Mouse (Mus musculus): Measurements from ENCODE around the gene Tmbim1. TPM values are rescaled to one million over a fixed set of nuclear protein-coding genes. Genes with fewer than 3 reads are reported as not detected.

The Tmbim1 gene
- polyA plus RNA-seq, 1 experiment: 69.2 TPM

- Histone ChIP-seq H3K27me3 (ENCODE audit: control insufficient read depth, insufficient read depth, low read length) (no peaks in the 10 kb centered on the region), H3K4me3 (ENCODE audit: control insufficient read depth, insufficient read depth, low read length) (no peak overlapping the region), H3K36me3 (ENCODE audit: control insufficient read depth, insufficient read depth, low read length) (no peaks in the 10 kb centered on the region), H3K4me1 (replicated peaks; ENCODE audit: control insufficient read depth, insufficient read depth, low read length) (peaks cover 11% of the 10 kb centered on the region), H3K27ac (ENCODE audit: control insufficient read depth, insufficient read depth, low read length) (no peak overlapping the region)
- no peak for DNase-seq
- 95% methylated on average over 3 of the region's 3 CpGs for WGBS
- TF ChIP-seq POLR2A (IDR thresholded peaks at IDR 0.05; ENCODE audit: control insufficient read depth, extremely low read depth, insufficient read depth, low read length, poor library complexity) (no peak), CTCF (IDR thresholded peaks at IDR 0.05; ENCODE audit: borderline replicate concordance, control insufficient read depth, extremely low read depth, insufficient read depth, low read length, poor library complexity) (no peak)
These were observed 31.9 kb upstream of the Tmbim1 start for GRCm38 (mm10) chr1:74337241-74337771.

- peaks cover 22% of the 10 kb centered on the region for H3K4me1 ChIP-seq (replicated peaks; ENCODE audit: control insufficient read depth, insufficient read depth, low read length)
- TF ChIP-seq POLR2A (IDR thresholded peaks at IDR 0.05; ENCODE audit: control insufficient read depth, extremely low read depth, insufficient read depth, low read length, poor library complexity) (no peak), CTCF (IDR thresholded peaks at IDR 0.05; ENCODE audit: borderline replicate concordance, control insufficient read depth, extremely low read depth, insufficient read depth, low read length, poor library complexity) (no peak)
- 87% methylated on average over 6 of the region's 6 CpGs for WGBS
- no peak for DNase-seq
- H3K27ac ChIP-seq (ENCODE audit: control insufficient read depth, insufficient read depth, low read length): no peak overlapping the region
- no peaks in the 10 kb centered on the region for H3K36me3 ChIP-seq (ENCODE audit: control insufficient read depth, insufficient read depth, low read length)
- no peaks in the 10 kb centered on the region for H3K27me3 ChIP-seq (ENCODE audit: control insufficient read depth, insufficient read depth, low read length)
- no peak overlapping the region for H3K4me3 ChIP-seq (ENCODE audit: control insufficient read depth, insufficient read depth, low read length)
These were observed 30.2 kb upstream of the Tmbim1 start for GRCm38 (mm10) chr1:74335436-74336170.

- Histone ChIP-seq H3K36me3 (ENCODE audit: control insufficient read depth, insufficient read depth, low read length) (no peaks in the 10 kb centered on the region), H3K27ac (ENCODE audit: control insufficient read depth, insufficient read depth, low read length) (no peak overlapping the region), H3K27me3 (ENCODE audit: control insufficient read depth, insufficient read depth, low read length) (no peaks in the 10 kb centered on the region), H3K4me3 (ENCODE audit: control insufficient read depth, insufficient read depth, low read length) (no peak overlapping the region), H3K4me1 (replicated peaks; ENCODE audit: control insufficient read depth, insufficient read depth, low read length) (peaks cover 26% of the 10 kb centered on the region)
- no peak for TF ChIP-seq POLR2A (IDR thresholded peaks at IDR 0.05; ENCODE audit: control insufficient read depth, extremely low read depth, insufficient read depth, low read length, poor library complexity)
- TF ChIP-seq CTCF (IDR thresholded peaks at IDR 0.05; ENCODE audit: borderline replicate concordance, control insufficient read depth, extremely low read depth, insufficient read depth, low read length, poor library complexity): no peak
- DNase-seq: no peak
- WGBS: 90% methylated on average over 4 of the region's 4 CpGs
These were observed 29.6 kb upstream of the Tmbim1 start for GRCm38 (mm10) chr1:74335033-74335432.

- Histone ChIP-seq H3K4me3 (ENCODE audit: control insufficient read depth, insufficient read depth, low read length) (no peak overlapping the region), H3K4me1 (replicated peaks; ENCODE audit: control insufficient read depth, insufficient read depth, low read length) (peaks cover 26% of the 10 kb centered on the region)
These were observed 29.2 kb upstream of the Tmbim1 start for GRCm38 (mm10) chr1:74334607-74335006.

DNA sequence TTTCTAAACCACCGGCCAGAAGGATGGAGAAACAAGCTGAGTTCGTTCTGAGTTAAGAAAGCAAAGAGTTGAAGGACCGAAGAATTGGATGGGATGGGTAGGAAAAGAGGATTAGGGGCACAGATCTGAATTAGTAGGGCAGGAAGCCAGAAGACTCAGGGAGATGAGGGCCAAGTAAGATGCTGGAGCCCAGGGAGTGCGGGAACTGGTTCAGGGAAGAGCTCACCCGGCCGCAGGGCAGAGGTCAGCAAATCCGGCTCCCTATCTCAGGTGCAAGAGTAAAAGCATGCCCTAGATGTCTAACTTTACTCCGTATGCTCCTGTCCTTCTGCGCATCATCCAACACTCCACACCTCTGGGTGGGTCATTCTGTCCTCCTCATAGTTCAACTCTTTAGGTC is 27.5 kb upstream of the Tmbim1 start:
- H3K27ac ChIP-seq (ENCODE audit: control insufficient read depth, insufficient read depth, low read length): no peak overlapping the region
- peak; percentile 11 for DNase-seq
- no peaks in the 10 kb centered on the region for H3K27me3 ChIP-seq (ENCODE audit: control insufficient read depth, insufficient read depth, low read length)
- peaks cover 26% of the 10 kb centered on the region for H3K4me1 ChIP-seq (replicated peaks; ENCODE audit: control insufficient read depth, insufficient read depth, low read length)
- WGBS: 15% methylated on average over 9 of the region's 9 CpGs
- H3K36me3 ChIP-seq (ENCODE audit: control insufficient read depth, insufficient read depth, low read length): no peaks in the 10 kb centered on the region
- H3K4me3 ChIP-seq (ENCODE audit: control insufficient read depth, insufficient read depth, low read length): peak overlapping the region; percentile 50
- TF ChIP-seq CTCF (IDR thresholded peaks at IDR 0.05; ENCODE audit: borderline replicate concordance, control insufficient read depth, extremely low read depth, insufficient read depth, low read length, poor library complexity) (no peak), POLR2A (IDR thresholded peaks at IDR 0.05; ENCODE audit: control insufficient read depth, extremely low read depth, insufficient read depth, low read length, poor library complexity) (no peak)

More at GRCm38 (mm10) chr1:74334607-74335006, 29.2 kb upstream of the Tmbim1 start:
- WGBS: 93% methylated on average over 3 of the region's 3 CpGs
- no peak overlapping the region for H3K27ac ChIP-seq (ENCODE audit: control insufficient read depth, insufficient read depth, low read length)
- no peak for TF ChIP-seq POLR2A (IDR thresholded peaks at IDR 0.05; ENCODE audit: control insufficient read depth, extremely low read depth, insufficient read depth, low read length, poor library complexity)
- TF ChIP-seq CTCF (IDR thresholded peaks at IDR 0.05; ENCODE audit: borderline replicate concordance, control insufficient read depth, extremely low read depth, insufficient read depth, low read length, poor library complexity): no peak
- DNase-seq: no peak
- H3K27me3 ChIP-seq (ENCODE audit: control insufficient read depth, insufficient read depth, low read length): no peaks in the 10 kb centered on the region
- no peaks in the 10 kb centered on the region for H3K36me3 ChIP-seq (ENCODE audit: control insufficient read depth, insufficient read depth, low read length)

DNA sequence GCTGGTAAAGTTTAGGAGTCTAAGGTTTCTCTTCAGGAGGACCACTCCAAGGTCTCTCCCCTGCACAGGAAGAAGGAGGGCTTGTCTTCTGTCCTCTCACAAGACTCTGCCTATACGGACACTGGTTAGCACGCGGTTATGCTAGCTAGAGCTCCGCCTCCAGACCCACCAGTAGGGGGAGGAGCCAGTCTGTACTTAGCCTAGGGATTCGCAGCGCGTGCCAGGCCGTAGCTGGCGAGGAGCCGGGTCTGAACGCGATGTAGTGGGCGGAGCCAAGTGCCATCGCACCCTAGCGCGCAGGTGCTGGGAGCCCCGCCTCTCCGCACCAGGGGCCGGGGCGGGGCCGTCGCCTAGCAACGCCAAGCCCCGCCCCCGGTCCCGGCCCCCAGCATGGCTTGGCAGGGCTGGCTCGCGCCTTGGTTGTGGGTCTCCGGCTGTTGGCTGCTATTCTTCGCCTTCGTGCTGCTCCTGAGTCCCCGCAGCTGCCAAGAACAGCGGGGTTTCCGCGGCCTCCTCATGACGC is 26.9 kb upstream of the Tmbim1 start:
- Histone ChIP-seq H3K36me3 (ENCODE audit: control insufficient read depth, insufficient read depth, low read length) (no peaks in the 10 kb centered on the region), H3K27me3 (ENCODE audit: control insufficient read depth, insufficient read depth, low read length) (no peaks in the 10 kb centered on the region), H3K27ac (ENCODE audit: control insufficient read depth, insufficient read depth, low read length) (peak overlapping the region; percentile 16; the same call in 1 of the 2 replicates), H3K4me3 (ENCODE audit: control insufficient read depth, insufficient read depth, low read length) (peak overlapping the region; percentile 50), H3K4me1 (replicated peaks; ENCODE audit: control insufficient read depth, insufficient read depth, low read length) (peaks cover 26% of the 10 kb centered on the region)
- DNase-seq: peak; percentile 94
- TF ChIP-seq POLR2A (IDR thresholded peaks at IDR 0.05; ENCODE audit: control insufficient read depth, extremely low read depth, insufficient read depth, low read length, poor library complexity) (0 out of 2 replicates have a peak, but pooled peaks have one; percentile 43), CTCF (IDR thresholded peaks at IDR 0.05; ENCODE audit: borderline replicate concordance, control insufficient read depth, extremely low read depth, insufficient read depth, low read length, poor library complexity) (peak; percentile 51; the same call in 1 of the 2 replicates)
- under 1% methylated on average over 36 of the region's 36 CpGs for WGBS

Measured in thymus, adult 2 months (tissue).